Mouse (Mus musculus) gastrocnemius, postnatal 10 days (tissue): ENCODE measurements at regions not wholly inside any gene's neighbourhood (a gene's known extent, or its start where the extent isn't known, plus 50 kb on each side); places are given as distances from the start of the nearest gene placed in this dataset.

Source experiments
- DNase-seq: peaks from one replicate; pipeline ENCODE4 v3.0.0; 2021; ENCODE audit warnings: mixed read lengths

DNA sequence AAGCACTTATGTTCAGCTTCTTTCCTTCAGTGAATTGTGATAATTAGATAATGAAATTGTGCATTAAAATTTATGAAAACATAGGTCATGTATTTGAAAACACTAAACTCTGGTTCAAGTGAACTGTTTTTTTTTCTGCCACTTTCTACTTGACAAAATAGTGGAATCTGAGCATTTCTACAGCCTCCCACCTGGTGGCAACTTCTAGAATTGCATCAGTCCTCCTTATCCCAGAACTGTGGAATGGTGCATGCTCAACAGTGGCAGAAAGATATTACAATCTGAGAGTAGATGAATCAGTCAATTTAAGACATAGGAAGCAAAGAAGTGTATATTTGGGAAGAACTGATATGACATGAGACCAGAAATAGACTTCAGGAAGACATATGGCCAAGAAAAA lies 84.1 kb upstream of the Gm28269 start:
- peak; percentile 3 for DNase-seq

DNA sequence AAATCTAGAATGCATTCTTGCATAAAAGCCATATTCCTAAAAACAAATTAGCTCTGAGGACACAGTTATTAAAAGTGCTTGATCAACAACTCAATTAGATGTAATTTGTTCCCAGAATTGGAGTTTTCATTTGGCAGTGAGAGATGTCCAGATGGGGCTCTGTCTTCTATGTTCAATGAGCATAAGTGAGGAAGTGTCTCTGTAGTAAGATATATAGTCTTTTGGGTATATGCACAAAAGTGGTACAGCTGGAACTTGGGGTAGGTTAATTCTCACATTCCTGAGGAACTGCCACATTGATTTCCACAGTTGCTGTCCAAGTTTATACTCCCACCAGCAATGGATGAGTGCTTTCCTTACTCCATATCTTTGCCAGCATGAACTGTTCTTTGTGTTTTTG lies 64.3 kb upstream of the Gm28269 start:
- no peak for DNase-seq

DNA sequence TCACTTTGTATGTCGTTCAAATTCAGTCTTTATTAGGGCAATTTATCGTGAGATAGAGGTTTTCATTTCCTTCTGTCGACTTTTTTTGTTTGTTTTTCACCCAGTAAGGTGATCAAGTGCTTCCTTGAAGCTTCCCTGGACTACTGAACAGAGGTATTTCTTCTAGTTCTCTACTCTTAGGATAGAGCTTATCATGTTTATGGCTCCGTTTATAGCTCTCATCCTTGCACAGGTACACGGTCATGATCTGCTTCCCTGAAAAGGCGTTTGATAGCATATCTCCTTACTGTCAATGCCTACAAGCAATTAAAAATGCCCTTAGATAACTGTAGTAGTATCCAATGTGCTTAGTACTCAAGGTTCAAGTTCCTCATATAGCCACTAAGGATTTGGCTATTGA lies 56.9 kb upstream of the Gm28269 start:
- DNase-seq, result no peak
